Mouse (Mus musculus) Patski (cell line): ENCODE results near the gene Cbx6. TPM values are rescaled to one million over a fixed set of nuclear protein-coding genes. Genes with fewer than 3 reads are reported as not detected.
"Not testable (repeated sequence)": the region's sequence is repeated elsewhere in the genome, so short reads cannot be mapped to it uniquely, and the experiment has no call there.

Source experiments
- ATAC-seq: fragments of 100-300 bp; one replicate; pipeline ENCODE4 v1.8.0; 2021
- CTCF ChIA-PET: fragments of 350-600 bp; sonication (Branson Sonifier 250); formaldehyde crosslinking; loops from one replicate; lab custom pipeline; 2022; ENCODE audit warnings: inconsistent platforms; lab: Charles Lee
- POLR2A ChIA-PET: fragments of 350-600 bp; sonication (Branson Sonifier 250); formaldehyde crosslinking; loops from one replicate; lab custom pipeline; 2022; ENCODE audit warnings: antibody characterized with exemption, inconsistent platforms; lab: Charles Lee
- DNase-seq: peaks from one replicate; pipeline ENCODE4 v3.0.0-alpha.2; 2011; ENCODE audit warnings: low read depth, low spot score
- H3K27me3 ChIP-seq: fragments of 371-371 bp; one replicate; pipeline ENCODE4 v1.5.1; 2021
- CTCF ChIP-seq: fragments of 100-300 bp; IDR thresholded peaks from one replicate; pipeline ENCODE4 v1.5.1; 2021
- in situ Hi-C: fragments of 300-500 bp; cut with MboI; formaldehyde crosslinking; loops from 3 replicates; pipeline ENCODE4 v1.11.1; 2018; ENCODE audit warnings: low pct_unique_long_range_greater_than_20kb, mixed read lengths
- polyA plus RNA-seq: library from polyadenylated mRNA; unstranded; gene quantifications from one replicate; pipeline ENCODE4 v1.2.3, GENCODE M21; 2021

Gene Cbx6
- polyA plus RNA-seq, 1 experiment from 2014 or later, result 75.9 TPM

GRCm38 (mm10) chr15:79823588-79824280, 10.8 kb downstream of the Cbx6 start:
- POLR2A ChIA-PET, result interaction anchor here (0.6 kb wide), 1 partner anchor 955 kb away, joined by 6 read pairs; no protein-coding TSS in a partner anchor
- TF ChIP-seq CTCF, result no peak
- in situ Hi-C loops, result no loop called here
- CTCF ChIA-PET, result interaction anchor here (0.9 kb wide), 1 partner anchor 10 kb away, joined by 3 read pairs; no protein-coding TSS in a partner anchor
- DNase-seq (no peak), ATAC-seq (no peak)
- no peaks in the 10 kb centered on the region for H3K27me3 ChIP-seq

- TF ChIP-seq CTCF, result no peak
- no peaks in the 10 kb centered on the region for H3K27me3 ChIP-seq
- CTCF ChIA-PET, result interaction anchor here (1.5 kb wide), 1 partner anchor 9 kb away, joined by 5 read pairs; no protein-coding TSS in a partner anchor
- in situ Hi-C loops, result no loop called here
- no peak for DNase-seq
- ATAC-seq, result no peak
- POLR2A ChIA-PET, result no interaction called here
These were observed 12.0 kb downstream of the Cbx6 start for GRCm38 (mm10) chr15:79822265-79823199.

GRCm38 (mm10) chr15:79818325-79818724, 16.2 kb downstream of the Cbx6 start:
- TF ChIP-seq CTCF, result no peak
- no peak for DNase-seq
- in situ Hi-C loops, result no loop called here
- ChIA-PET POLR2A (no interaction called here), CTCF (no interaction called here)
- no peak for ATAC-seq
- H3K27me3 ChIP-seq, result no peaks in the 10 kb centered on the region

DNA sequence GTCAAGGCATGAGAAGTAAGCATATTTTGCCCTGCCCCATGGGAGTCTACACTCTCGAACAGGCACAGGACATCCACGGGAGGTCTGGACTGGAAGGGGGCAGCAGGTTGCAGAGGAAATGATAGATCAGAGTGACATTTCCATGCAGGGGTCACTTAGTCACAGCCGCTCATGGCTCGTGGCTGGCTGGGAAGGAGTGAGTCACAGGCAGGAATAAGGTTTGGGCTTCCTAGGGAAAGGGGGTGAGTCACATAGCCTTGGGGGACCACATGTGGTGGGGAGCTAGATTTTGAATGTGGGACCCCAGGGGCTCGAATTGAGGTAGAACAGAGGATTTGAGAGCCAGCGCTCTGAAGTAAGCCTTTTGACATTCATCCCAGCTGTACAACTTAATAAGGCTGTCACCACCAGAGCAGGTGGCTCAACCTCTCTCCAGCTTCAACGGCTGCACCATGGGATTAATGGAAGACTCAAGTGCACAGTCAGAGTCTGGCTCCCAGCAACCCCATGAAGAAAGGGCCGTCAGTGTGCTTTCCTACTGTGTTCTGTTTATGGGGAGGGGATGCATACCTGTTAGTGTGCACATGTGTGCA, 20.7 kb downstream of the Cbx6 start:
- peaks cover 14% of the 10 kb centered on the region for H3K27me3 ChIP-seq
- CTCF ChIA-PET, result interaction anchor here (1.3 to 3.1 kb wide), 2 partner anchors 11 to 18 kb away, joined by 3 to 17 read pairs; no protein-coding TSS in a partner anchor
- ATAC-seq, result no peak
- TF ChIP-seq CTCF, result no peak
- in situ Hi-C loops, result no loop called here
- POLR2A ChIA-PET, result no interaction called here
- peak; percentile 54 for DNase-seq

GRCm38 (mm10) chr15:79812840-79813239, 21.6 kb downstream of the Cbx6 start:
- ATAC-seq, in situ Hi-C loops, DNase-seq, POLR2A ChIA-PET: not testable (repeated sequence)
- CTCF ChIA-PET, result interaction anchor here (1.3 kb wide), 1 partner anchor 12 kb away, joined by 3 read pairs; no protein-coding TSS in a partner anchor
- H3K27me3 ChIP-seq, result peaks cover 15% of the 10 kb centered on the region

DNA sequence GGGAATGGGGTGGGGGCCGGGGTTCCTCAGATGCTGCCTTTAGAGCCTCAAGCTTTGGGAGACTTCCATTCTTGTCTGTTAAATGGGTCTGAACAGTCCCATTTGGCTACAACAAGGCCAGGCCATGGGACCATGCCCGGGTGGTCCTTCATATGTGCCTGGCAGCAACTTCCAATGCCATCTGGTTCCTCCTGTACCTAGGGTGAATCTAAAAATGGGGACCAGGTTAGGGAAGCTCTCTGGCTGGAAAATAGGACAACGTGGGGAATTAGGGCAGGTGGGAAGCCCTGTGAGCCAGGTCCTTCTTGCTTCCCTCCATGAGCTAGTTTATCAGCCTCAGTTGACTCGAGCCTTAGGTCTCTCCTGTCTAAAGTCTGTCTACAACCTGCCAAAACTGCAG, 23.5 kb downstream of the Cbx6 start:
- in situ Hi-C loops, result no loop called here
- DNase-seq (no peak), ATAC-seq (no peak)
- ChIA-PET POLR2A (no interaction called here), CTCF (interaction anchor here (1.9 kb wide), 1 partner anchor 58 kb away, joined by 5 read pairs; no protein-coding TSS in a partner anchor)
- H3K27me3 ChIP-seq, result peaks cover 20% of the 10 kb centered on the region
- TF ChIP-seq CTCF, result no peak

GRCm38 (mm10) chr15:79810061-79810460, 24.4 kb downstream of the Cbx6 start:
- CTCF ChIA-PET, result no interaction called here
- peaks cover 25% of the 10 kb centered on the region for H3K27me3 ChIP-seq
- POLR2A ChIA-PET, result interaction anchor here (0.6 kb wide), 1 partner anchor 56 kb away, joined by 5 read pairs; no protein-coding TSS in a partner anchor
- in situ Hi-C loops, result no loop called here
- DNase-seq (no peak), ATAC-seq (no peak)
- TF ChIP-seq CTCF, result no peak

GRCm38 (mm10) chr15:79808658-79809057, 25.8 kb downstream of the Cbx6 start:
- no peak for TF ChIP-seq CTCF
- POLR2A ChIA-PET, result no interaction called here
- peaks cover 30% of the 10 kb centered on the region for H3K27me3 ChIP-seq
- CTCF ChIA-PET, result no interaction called here
- in situ Hi-C loops, result no loop called here
- ATAC-seq, result no peak
- DNase-seq, result no peak

DNA sequence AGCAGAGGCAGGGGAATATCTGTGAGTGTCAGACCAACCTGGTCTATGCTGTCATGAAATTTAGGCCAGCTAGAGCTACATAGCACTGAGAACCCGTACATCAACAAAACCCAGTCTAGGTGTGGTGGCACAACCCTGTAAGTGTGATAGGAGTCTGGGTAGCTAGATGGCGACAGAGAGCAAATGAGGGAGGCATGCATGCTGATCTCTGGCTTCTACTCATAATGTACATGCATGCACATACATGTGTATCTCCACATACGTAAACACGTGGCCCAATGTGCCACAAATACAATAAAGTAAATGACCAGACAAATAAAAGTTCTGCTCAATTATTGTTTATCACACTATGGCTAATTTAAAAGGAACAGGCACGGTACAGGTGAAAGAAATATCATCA, 26.4 kb downstream of the Cbx6 start:
- DNase-seq (no peak), ATAC-seq (no peak)
- CTCF ChIA-PET, result no interaction called here
- no peak for TF ChIP-seq CTCF
- POLR2A ChIA-PET, result no interaction called here
- peaks cover 36% of the 10 kb centered on the region for H3K27me3 ChIP-seq
- in situ Hi-C loops, result no loop called here

- in situ Hi-C loops, result no loop called here
- ChIA-PET CTCF (no interaction called here), POLR2A (interaction anchor here (0.7 kb wide), 1 partner anchor 1571 kb away, joined by 3 read pairs; no protein-coding TSS in a partner anchor)
- no peak for TF ChIP-seq CTCF
- DNase-seq (no peak), ATAC-seq (no peak)
- H3K27me3 ChIP-seq, result peaks cover 38% of the 10 kb centered on the region
These were observed 27.4 kb downstream of the Cbx6 start for GRCm38 (mm10) chr15:79807050-79807449.
